In genomic region chr4:24795180-24795579, GRCm38 (mm10) we compare ENCODE assay signal across 28 mouse cellular contexts.
"Had no signal": no experiment of that assay in that cellular context is flagged by ENCODE, and none has a peak within 500 bp of the region (broad histone marks: within the 10 kb centered on the region; RNA-seq: fewer than 3 reads in every experiment).

No protein-coding gene starts in this region.

- H3K4me3 ChIP-seq: heart, embryonic 10.5 days; heart, embryonic 12.5 days; hindbrain, embryonic 10.5 days; hindbrain, embryonic 12.5 days; intestine, embryonic 15.5 days; layer of hippocampus, adult 2 months; left cerebral cortex, adult 2 months; limb, embryonic 10.5 days; limb, embryonic 12.5 days; liver, embryonic 13.5 days; liver, embryonic 15.5 days had no signal

- DNase-seq: gastrocnemius, postnatal 10 days; gastrocnemius, postnatal 25 days; heart, adult 18-20 months; heart, postnatal 10 days; heart, postnatal 4 days; kidney, adult 18-20 months; kidney, adult 8-10 months; kidney, postnatal 10 days; kidney, postnatal 25 days; kidney, postnatal 4 days; liver; liver, embryonic 13.5 days; liver, postnatal 0 days had no signal

- H3K27ac ChIP-seq: heart, embryonic 10.5 days; hindbrain, embryonic 10.5 days; hindbrain, embryonic 12.5 days; hindbrain, embryonic 14.5 days; intestine, embryonic 15.5 days; layer of hippocampus, adult 2 months; left cerebral cortex, adult 2 months; limb, embryonic 10.5 days; limb, embryonic 12.5 days; liver, embryonic 13.5 days; liver, embryonic 15.5 days had no signal

- H3K4me2 ChIP-seq: heart, embryonic 12.5 days; hindbrain, embryonic 12.5 days; hindbrain, embryonic 14.5 days; intestine, embryonic 15.5 days; limb, embryonic 12.5 days; liver, embryonic 11.5 days; liver, embryonic 13.5 days; liver, embryonic 15.5 days had no signal

- H3K9ac ChIP-seq: heart, embryonic 12.5 days; hindbrain, embryonic 12.5 days; hindbrain, embryonic 14.5 days; intestine, embryonic 15.5 days; limb, embryonic 12.5 days; liver, embryonic 13.5 days; liver, embryonic 15.5 days; liver, postnatal 0 days had no signal

- H3K27me3 ChIP-seq: heart, embryonic 12.5 days; hindbrain, embryonic 12.5 days; intestine, embryonic 15.5 days; limb, embryonic 12.5 days; liver, embryonic 13.5 days; liver, embryonic 15.5 days had no signal

- H3K4me1 ChIP-seq: heart, embryonic 12.5 days; intestine, embryonic 15.5 days; liver, embryonic 13.5 days; liver, embryonic 15.5 days had no signal

- H3K9me3 ChIP-seq: heart, embryonic 10.5 days; heart, embryonic 12.5 days; hindbrain, embryonic 10.5 days; hindbrain, embryonic 12.5 days; intestine, embryonic 15.5 days; limb, embryonic 10.5 days; limb, embryonic 12.5 days; liver, embryonic 13.5 days; liver, embryonic 15.5 days had no signal

- ATAC-seq: hindbrain, embryonic 16.5 days; inflammation-experienced regulatory T-cells, adult 6 months; intestine, embryonic 15.5 days; intestine, postnatal 0 days; liver, postnatal 0 days had no signal

- H3K36me3 ChIP-seq: heart, embryonic 10.5 days; heart, embryonic 12.5 days; hindbrain, embryonic 10.5 days; hindbrain, embryonic 12.5 days; intestine, embryonic 15.5 days; limb, embryonic 10.5 days; limb, embryonic 12.5 days; liver, embryonic 13.5 days; liver, embryonic 15.5 days had no signal
